Mouse (Mus musculus) brain, embryonic 18.5 days (tissue): ENCODE data around the gene Agxt.

Experiments
- DNase-seq: peaks from one replicate; pipeline ENCODE4 v3.0.0-alpha.2; 2012; ENCODE audit warnings: low read depth, low spot score

Gene Agxt

GRCm38 (mm10) chr1:93150907-93151661 is 16.0 kb downstream of the Agxt start:
- no peak for DNase-seq

GRCm38 (mm10) chr1:93157566-93157965 is 22.5 kb downstream of the Agxt start:
- DNase-seq = no peak

GRCm38 (mm10) chr1:93158916-93159315 is 23.9 kb downstream of the Agxt start:
- no peak for DNase-seq

GRCm38 (mm10) chr1:93159566-93160500 is 24.8 kb downstream of the Agxt start:
- no peak for DNase-seq

- DNase-seq = no peak
Measured at GRCm38 (mm10) chr1:93160501-93161133, 25.6 kb downstream of the Agxt start, which contains the start of gene 2310007B03Rik. Gene 2310007B03Rik (minus strand): TSS chr1:93160948.

GRCm38 (mm10) chr1:93161350-93161749 is 26.3 kb downstream of the Agxt start:
- DNase-seq = no peak

GRCm38 (mm10) chr1:93161921-93162320 is 26.9 kb downstream of the Agxt start:
- DNase-seq = no peak

- DNase-seq = no peak
Measured at GRCm38 (mm10) chr1:93162588-93162987, 27.5 kb downstream of the Agxt start.

- no peak for DNase-seq
Measured at GRCm38 (mm10) chr1:93165447-93165846, 30.4 kb downstream of the Agxt start.

GRCm38 (mm10) chr1:93166346-93167079 is 31.5 kb downstream of the Agxt start:
- DNase-seq = no peak

- DNase-seq = no peak
Measured at GRCm38 (mm10) chr1:93168295-93168775, 33.3 kb downstream of the Agxt start, which contains the start of gene Crocc2. Gene Crocc2 (plus strand): TSS chr1:93168725.

GRCm38 (mm10) chr1:93173665-93174064 is 38.6 kb downstream of the Agxt start:
- DNase-seq = no peak

GRCm38 (mm10) chr1:93174399-93174798 is 39.4 kb downstream of the Agxt start:
- peak; percentile 36 for DNase-seq

- no peak for DNase-seq
Measured at GRCm38 (mm10) chr1:93175849-93176248, 40.8 kb downstream of the Agxt start.

- no peak for DNase-seq
Measured at GRCm38 (mm10) chr1:93176525-93177332, 41.7 kb downstream of the Agxt start.

- DNase-seq = no peak
Measured at GRCm38 (mm10) chr1:93182281-93182680, 47.2 kb downstream of the Agxt start.

- no peak for DNase-seq
Measured at GRCm38 (mm10) chr1:93184071-93184828, 49.2 kb downstream of the Agxt start.

- DNase-seq = no peak
Measured at GRCm38 (mm10) chr1:93190726-93191305, 55.8 kb downstream of the Agxt start.

GRCm38 (mm10) chr1:93194961-93195360 is 59.9 kb downstream of the Agxt start:
- DNase-seq = no peak
